Mouse (Mus musculus): Measurements from ENCODE around the gene Slc22a7. TPM values are rescaled to one million over a fixed set of nuclear protein-coding genes. Genes with fewer than 3 reads are reported as not detected.
A peak's percentile ranks its signal among the peaks of the same experiment; 100 is the strongest.

The Slc22a7 gene
- polyA plus RNA-seq, 1 experiment from 2014 or later = not detected

GRCm38 (mm10) chr17:46426496-46426895 lies 11.8 kb downstream of the Slc22a7 start:
- H3K4me1 ChIP-seq = peaks cover 15% of the 10 kb centered on the region

GRCm38 (mm10) chr17:46419717-46420116 lies 18.5 kb downstream of the Slc22a7 start:
- Histone ChIP-seq H3K4me3 (no peak overlapping the region), H3K4me1 (no peaks in the 10 kb centered on the region), H3K36me3 (replicated peaks) (peaks cover 6% of the 10 kb centered on the region), H3K27ac (no peak overlapping the region), H3K9me3 (no peaks in the 10 kb centered on the region), H3K27me3 (ENCODE audit: poor library complexity, severe bottlenecking) (no peaks in the 10 kb centered on the region)
- DNase-seq (ENCODE audit: extremely low spot score, low spot score) = no peak

More at GRCm38 (mm10) chr17:46426496-46426895, 11.8 kb downstream of the Slc22a7 start:
- Histone ChIP-seq H3K36me3 (replicated peaks) (no peaks in the 10 kb centered on the region), H3K4me3 (no peak overlapping the region), H3K9me3 (no peaks in the 10 kb centered on the region), H3K27ac (no peak overlapping the region), H3K27me3 (ENCODE audit: poor library complexity, severe bottlenecking) (peaks cover 20% of the 10 kb centered on the region)
- no peak for DNase-seq (ENCODE audit: extremely low spot score, low spot score)

- no peaks in the 10 kb centered on the region for H3K4me1 ChIP-seq
- peaks cover 16% of the 10 kb centered on the region for H3K36me3 ChIP-seq (replicated peaks)
- H3K9me3 ChIP-seq = no peaks in the 10 kb centered on the region
- WGBS = 81% methylated on average over 5 of the region's 5 CpGs
- no peak overlapping the region for H3K27ac ChIP-seq
- H3K4me3 ChIP-seq = no peak overlapping the region
- no peak for DNase-seq (ENCODE audit: extremely low spot score, low spot score)
- H3K27me3 ChIP-seq (ENCODE audit: poor library complexity, severe bottlenecking) = no peaks in the 10 kb centered on the region
These were observed 19.6 kb downstream of the Slc22a7 start for GRCm38 (mm10) chr17:46418628-46419027.

GRCm38 (mm10) chr17:46408478-46408877 lies 29.8 kb downstream of the Slc22a7 start:
- no peak for DNase-seq (ENCODE audit: extremely low spot score, low spot score)
- no peaks in the 10 kb centered on the region for H3K4me1 ChIP-seq
- 45% methylated on average over 3 of the region's 3 CpGs for WGBS
- no peaks in the 10 kb centered on the region for H3K9me3 ChIP-seq
- H3K27ac ChIP-seq = no peak overlapping the region
- H3K4me3 ChIP-seq = no peak overlapping the region
- no peaks in the 10 kb centered on the region for H3K27me3 ChIP-seq (ENCODE audit: poor library complexity, severe bottlenecking)
- H3K36me3 ChIP-seq (replicated peaks) = peaks cover 90% of the 10 kb centered on the region

- DNase-seq (ENCODE audit: extremely low spot score, low spot score) = no peak
- Histone ChIP-seq H3K36me3 (replicated peaks) (peaks cover 68% of the 10 kb centered on the region), H3K4me3 (no peak overlapping the region), H3K27me3 (ENCODE audit: poor library complexity, severe bottlenecking) (no peaks in the 10 kb centered on the region), H3K27ac (no peak overlapping the region), H3K4me1 (no peaks in the 10 kb centered on the region), H3K9me3 (no peaks in the 10 kb centered on the region)
- 88% methylated on average over 1 of the region's 1 CpGs for WGBS
These were observed 43.6 kb downstream of the Slc22a7 start for GRCm38 (mm10) chr17:46394631-46395030.

GRCm38 (mm10) chr17:46393012-46393411 lies 45.2 kb downstream of the Slc22a7 start:
- Histone ChIP-seq H3K9me3 (no peaks in the 10 kb centered on the region), H3K27me3 (ENCODE audit: poor library complexity, severe bottlenecking) (no peaks in the 10 kb centered on the region), H3K36me3 (replicated peaks) (peaks cover 68% of the 10 kb centered on the region), H3K4me3 (no peak overlapping the region), H3K27ac (no peak overlapping the region), H3K4me1 (no peaks in the 10 kb centered on the region)
- DNase-seq (ENCODE audit: extremely low spot score, low spot score) = peak; percentile 30
- 51% methylated on average over 2 of the region's 2 CpGs for WGBS

- Histone ChIP-seq H3K27me3 (ENCODE audit: poor library complexity, severe bottlenecking) (no peaks in the 10 kb centered on the region), H3K9me3 (no peaks in the 10 kb centered on the region), H3K36me3 (replicated peaks) (peaks cover 52% of the 10 kb centered on the region), H3K27ac (no peak overlapping the region), H3K4me3 (no peak overlapping the region), H3K4me1 (peaks cover 25% of the 10 kb centered on the region)
- no peak for DNase-seq (ENCODE audit: extremely low spot score, low spot score)
- WGBS = 96% methylated on average over 3 of the region's 3 CpGs
These were observed 50.1 kb downstream of the Slc22a7 start for GRCm38 (mm10) chr17:46388200-46388599.

GRCm38 (mm10) chr17:46384061-46384801 lies 54.0 kb downstream of the Slc22a7 start:
- Histone ChIP-seq H3K27ac (peak overlapping the region; percentile 96), H3K36me3 (replicated peaks) (peaks cover 28% of the 10 kb centered on the region), H3K27me3 (ENCODE audit: poor library complexity, severe bottlenecking) (no peaks in the 10 kb centered on the region), H3K4me3 (peak overlapping the region; percentile 93), H3K9me3 (no peaks in the 10 kb centered on the region), H3K4me1 (peaks cover 33% of the 10 kb centered on the region)
- DNase-seq (ENCODE audit: extremely low spot score, low spot score) = peak; percentile 55
- under 1% methylated on average over 70 of the region's 70 CpGs for WGBS

- Histone ChIP-seq H3K36me3 (replicated peaks) (peaks cover 20% of the 10 kb centered on the region), H3K9me3 (no peaks in the 10 kb centered on the region), H3K4me3 (peak within 1 kb of the TSS; percentile 93), H3K27me3 (ENCODE audit: poor library complexity, severe bottlenecking) (no peaks in the 10 kb centered on the region), H3K4me1 (peaks cover 33% of the 10 kb centered on the region), H3K27ac (peak within 1 kb of the TSS; percentile 96)
- WGBS = under 1% methylated on average over 99 of the region's 105 CpGs
- DNase-seq (ENCODE audit: extremely low spot score, low spot score) = peak; percentile 96
These were observed 54.8 kb downstream of the Slc22a7 start, which contains the start of gene Zfp318 for GRCm38 (mm10) chr17:46383294-46384060. Gene Zfp318 (plus strand): TSS chr17:46383731.

Other genes starting within 250 kb of the Slc22a7 start
- gene Polh, start 235.8 kb downstream of the Slc22a7 start, polyA plus RNA-seq (2016; fragmentation: Nextera tagmentation; extraction: Ambion mirVana) = 14.5 and 14.6 TPM in 2 replicates
- gene Xpo5, start 235.7 kb downstream of the Slc22a7 start, polyA plus RNA-seq (2016; fragmentation: Nextera tagmentation; extraction: Ambion mirVana) = 79.7 and 80.4 TPM in 2 replicates
- 140 and 143 TPM in 2 replicates for gene Polr1c, start 190.4 kb downstream of the Slc22a7 start, polyA plus RNA-seq (2016; fragmentation: Nextera tagmentation; extraction: Ambion mirVana)
- gene Yipf3, start 190.4 kb downstream of the Slc22a7 start, polyA plus RNA-seq (2016; fragmentation: Nextera tagmentation; extraction: Ambion mirVana) = 68.3 and 72.5 TPM in 2 replicates
- 0.81 and 1.0 TPM in 2 replicates for gene Lrrc73, start 184.9 kb downstream of the Slc22a7 start, polyA plus RNA-seq (2016; fragmentation: Nextera tagmentation; extraction: Ambion mirVana)
- gene Tjap1, start 155.4 kb downstream of the Slc22a7 start, polyA plus RNA-seq (2016; fragmentation: Nextera tagmentation; extraction: Ambion mirVana) = 60.0 and 62.6 TPM in 2 replicates
- 1.2 TPM in 2 replicates for gene Dlk2, start 141.0 kb downstream of the Slc22a7 start, polyA plus RNA-seq (2016; fragmentation: Nextera tagmentation; extraction: Ambion mirVana)
- gene Abcc10, start 110.1 kb downstream of the Slc22a7 start, polyA plus RNA-seq (2016; fragmentation: Nextera tagmentation; extraction: Ambion mirVana) = 5.8 and 6.1 TPM in 2 replicates
- 6.8 and 7.1 TPM in 2 replicates for gene Zfp318, start 54.7 kb downstream of the Slc22a7 start, polyA plus RNA-seq (2016; fragmentation: Nextera tagmentation; extraction: Ambion mirVana)
- 0.76 TPM in 1 of 2 replicates, not detected in the other for gene Crip3, start 9.5 kb downstream of the Slc22a7 start, polyA plus RNA-seq (2016; fragmentation: Nextera tagmentation; extraction: Ambion mirVana)
- 0.71 and 1.1 TPM in 2 replicates for gene Ttbk1, start 49.2 kb upstream of the Slc22a7 start, polyA plus RNA-seq (2016; fragmentation: Nextera tagmentation; extraction: Ambion mirVana)
- 107 TPM in 2 replicates for gene Dnph1, start 58.3 kb upstream of the Slc22a7 start, polyA plus RNA-seq (2016; fragmentation: Nextera tagmentation; extraction: Ambion mirVana)
- gene Cul9, start 107.9 kb upstream of the Slc22a7 start, polyA plus RNA-seq (2016; fragmentation: Nextera tagmentation; extraction: Ambion mirVana) = 3.5 and 3.7 TPM in 2 replicates
- gene Srf, start 117.7 kb upstream of the Slc22a7 start, polyA plus RNA-seq (2016; fragmentation: Nextera tagmentation; extraction: Ambion mirVana) = 5.4 and 5.5 TPM in 2 replicates
- gene Ptk7, start 191.0 kb upstream of the Slc22a7 start, polyA plus RNA-seq (2016; fragmentation: Nextera tagmentation; extraction: Ambion mirVana) = 66.0 and 68.4 TPM in 2 replicates
- 29.1 and 31.8 TPM in 2 replicates for gene Klc4, start 207.6 kb upstream of the Slc22a7 start, polyA plus RNA-seq (2016; fragmentation: Nextera tagmentation; extraction: Ambion mirVana)
- 136 and 137 TPM in 2 replicates for gene Mrpl2, start 207.8 kb upstream of the Slc22a7 start, polyA plus RNA-seq (2016; fragmentation: Nextera tagmentation; extraction: Ambion mirVana)
- gene Cul7, start 211.9 kb upstream of the Slc22a7 start, polyA plus RNA-seq (2016; fragmentation: Nextera tagmentation; extraction: Ambion mirVana) = 38.0 and 40.9 TPM in 2 replicates
- 69.0 and 70.1 TPM in 2 replicates for gene Rrp36, start 235.9 kb upstream of the Slc22a7 start, polyA plus RNA-seq (2016; fragmentation: Nextera tagmentation; extraction: Ambion mirVana)
- gene Mea1, start 240.3 kb upstream of the Slc22a7 start, polyA plus RNA-seq (2016; fragmentation: Nextera tagmentation; extraction: Ambion mirVana) = 163 and 165 TPM in 2 replicates
- gene Klhdc3, start 242.5 kb upstream of the Slc22a7 start, polyA plus RNA-seq (2016; fragmentation: Nextera tagmentation; extraction: Ambion mirVana) = 132 and 133 TPM in 2 replicates